Mouse (Mus musculus): ENCODE measurements at regions not wholly inside any gene's neighbourhood (a gene's known extent, or its start where the extent isn't known, plus 50 kb on each side); places are given as distances from the start of the nearest gene placed in this dataset.
A peak's percentile ranks its signal among the peaks of the same experiment; 100 is the strongest.

DNA sequence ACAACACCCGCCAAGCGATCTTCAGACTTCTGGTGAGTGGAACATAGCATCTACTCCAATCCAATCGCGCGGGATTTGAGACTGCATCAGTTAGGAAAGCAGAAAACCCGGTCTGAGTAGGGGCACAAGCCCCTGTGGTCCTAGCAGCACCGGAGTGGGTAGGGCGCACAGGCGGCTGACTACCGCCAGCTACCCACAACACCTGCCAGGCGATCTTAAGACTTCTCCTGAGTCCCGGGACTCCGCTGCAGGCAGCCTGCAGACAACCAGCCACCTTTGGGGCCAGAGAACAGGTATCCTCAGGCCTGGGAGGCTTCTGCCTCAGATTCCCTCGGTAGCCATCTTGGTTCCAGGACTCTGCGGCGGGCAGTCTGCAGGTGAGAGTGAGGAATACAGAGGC is 208.2 kb upstream of the Pdzrn3 start:
- no peak for DNase-seq

DNA sequence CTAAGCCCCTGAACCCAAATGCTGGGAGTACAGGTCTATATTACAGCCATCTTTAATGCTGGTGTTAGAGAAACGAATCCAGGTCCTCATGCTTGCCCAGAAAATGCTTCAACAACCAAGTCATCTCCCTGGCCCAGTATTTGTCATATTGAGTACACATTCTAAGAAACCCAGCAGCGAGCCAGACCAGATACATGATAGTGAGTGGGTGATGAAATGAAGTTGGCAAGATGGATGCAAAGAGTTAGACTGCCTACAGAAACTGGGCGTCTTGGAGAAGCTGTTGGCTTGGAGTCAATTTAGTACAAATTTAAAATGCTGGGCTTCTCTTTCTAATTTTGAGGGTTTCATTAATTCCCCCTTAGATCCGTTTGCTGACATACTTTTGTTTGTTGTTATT is 203.1 kb upstream of the Pdzrn3 start:
- no peak for DNase-seq

- DNase-seq: no peak
Observed at GRCm38 (mm10) chr6:101556096-101556495, 178.4 kb upstream of the Pdzrn3 start.

DNA sequence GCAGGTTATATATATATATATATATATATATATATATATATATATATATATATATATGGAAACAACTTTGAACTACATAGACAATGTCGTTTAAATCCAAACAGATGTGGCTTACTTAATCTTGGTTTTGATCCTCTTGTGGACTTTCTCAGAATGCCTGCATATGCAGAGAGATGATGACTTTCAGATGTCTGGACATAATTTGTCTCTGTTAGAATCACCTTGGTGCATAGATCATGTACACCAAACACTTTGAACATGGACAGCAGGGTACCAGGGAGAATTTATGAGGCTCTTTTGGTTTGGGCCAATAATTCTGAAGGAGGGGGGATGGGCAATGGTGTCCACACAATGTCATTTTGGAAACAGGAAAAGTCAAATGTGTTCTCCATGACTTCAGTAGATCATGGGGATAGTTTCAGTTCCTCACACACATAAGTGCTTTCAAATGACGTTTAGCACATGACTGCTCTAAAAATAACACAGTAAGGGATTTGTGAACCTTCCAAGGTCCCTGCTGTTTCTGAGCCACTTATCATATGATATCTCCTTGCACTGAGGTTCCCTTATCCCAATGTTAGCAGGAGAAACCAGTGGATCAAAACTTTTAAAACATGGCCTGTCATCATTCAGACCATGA is 177.4 kb upstream of the Pdzrn3 start:
- no peak for DNase-seq

GRCm38 (mm10) chr6:101550501-101551268 is 173.0 kb upstream of the Pdzrn3 start:
- DNase-seq: no peak

DNA sequence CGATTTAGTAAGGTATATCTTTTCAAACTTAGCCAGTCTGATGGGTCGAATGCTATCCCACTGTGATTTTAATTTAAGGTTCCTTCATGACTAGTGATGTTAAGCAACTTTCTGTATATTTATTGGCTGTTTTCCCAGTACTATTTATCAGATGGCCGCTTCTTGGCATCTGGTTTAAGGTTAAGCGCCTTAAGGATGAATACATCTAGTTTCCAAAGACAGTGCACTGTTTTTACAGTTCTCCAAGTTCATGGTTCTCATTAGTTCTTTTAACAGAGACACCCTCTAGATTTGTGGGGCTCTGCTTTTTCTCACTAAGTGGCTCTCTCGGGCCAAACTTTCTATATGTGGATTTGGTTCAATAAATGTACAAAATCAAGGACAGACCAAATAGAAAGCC is 159.9 kb upstream of the Pdzrn3 start:
- no peak for DNase-seq

GRCm38 (mm10) chr6:101534214-101535052 is 156.7 kb upstream of the Pdzrn3 start:
- DNase-seq: no peak

DNA sequence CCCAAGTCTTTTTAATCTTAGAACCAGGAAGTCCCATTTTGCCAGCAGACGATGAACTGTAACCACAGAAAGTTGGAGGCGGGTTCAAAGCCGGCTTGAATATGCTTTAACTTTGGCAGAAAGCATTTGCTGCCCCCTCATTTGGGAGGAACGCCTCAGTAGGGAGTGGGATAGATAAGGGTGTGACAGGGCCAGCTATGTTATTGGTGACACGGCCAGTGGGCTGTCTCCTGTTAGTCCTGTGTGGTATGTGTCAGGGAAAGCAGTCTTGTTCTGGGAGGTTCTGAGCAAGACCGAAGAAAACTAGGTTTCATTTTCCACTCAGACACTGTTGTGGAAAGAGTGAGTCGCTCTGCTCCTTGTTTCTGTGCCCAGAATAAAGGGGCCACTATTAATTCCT is 154.7 kb upstream of the Pdzrn3 start:
- no peak for DNase-seq

GRCm38 (mm10) chr6:101531914-101532313 is 154.2 kb upstream of the Pdzrn3 start:
- DNase-seq: peak; percentile 43

DNA sequence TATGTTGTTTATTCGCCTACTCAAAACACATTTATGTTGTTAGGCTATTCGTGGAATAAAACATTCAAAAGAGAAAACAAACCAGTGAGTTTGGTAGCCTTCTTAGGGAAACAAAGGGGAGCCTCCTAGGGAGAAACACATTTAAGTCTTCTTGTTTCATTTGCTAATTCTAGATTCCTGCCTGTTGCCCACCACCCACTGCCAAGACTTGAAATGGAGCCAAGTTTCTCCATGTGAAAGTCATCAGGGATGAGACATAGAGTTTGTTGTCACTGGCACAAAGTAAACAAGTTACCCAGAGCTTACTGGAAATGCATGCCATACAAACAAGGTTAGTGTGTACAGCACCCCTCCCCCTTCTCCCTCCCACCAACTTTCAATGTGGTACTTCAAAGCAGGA is 147.4 kb upstream of the Pdzrn3 start:
- no peak for DNase-seq

DNA sequence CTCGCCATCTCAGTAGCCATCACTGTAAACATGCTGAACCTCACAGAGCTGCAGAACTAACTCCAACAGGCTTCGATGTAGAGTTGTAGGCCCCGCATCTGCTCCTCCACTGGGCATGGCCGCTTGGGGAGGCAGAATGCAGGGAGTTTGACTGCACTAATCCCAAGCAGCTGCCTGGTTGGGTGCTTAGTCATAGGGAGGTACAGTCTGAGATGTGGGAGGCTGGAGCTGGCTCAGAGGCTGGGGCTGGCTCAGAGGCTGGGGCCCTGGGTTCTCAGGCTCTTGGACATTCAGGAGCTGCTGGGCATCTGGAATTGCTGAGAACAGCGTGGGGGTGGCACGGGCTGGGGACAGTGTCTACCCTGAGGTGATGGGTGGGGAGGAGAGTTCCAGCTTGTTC is 143.6 kb upstream of the Pdzrn3 start:
- no peak for DNase-seq

- no peak for DNase-seq
Observed at GRCm38 (mm10) chr6:101520755-101521154, 143.1 kb upstream of the Pdzrn3 start.

GRCm38 (mm10) chr6:101518904-101519701 is 141.4 kb upstream of the Pdzrn3 start:
- no peak for DNase-seq

GRCm38 (mm10) chr6:101517584-101517983 is 139.9 kb upstream of the Pdzrn3 start:
- no peak for DNase-seq

DNA sequence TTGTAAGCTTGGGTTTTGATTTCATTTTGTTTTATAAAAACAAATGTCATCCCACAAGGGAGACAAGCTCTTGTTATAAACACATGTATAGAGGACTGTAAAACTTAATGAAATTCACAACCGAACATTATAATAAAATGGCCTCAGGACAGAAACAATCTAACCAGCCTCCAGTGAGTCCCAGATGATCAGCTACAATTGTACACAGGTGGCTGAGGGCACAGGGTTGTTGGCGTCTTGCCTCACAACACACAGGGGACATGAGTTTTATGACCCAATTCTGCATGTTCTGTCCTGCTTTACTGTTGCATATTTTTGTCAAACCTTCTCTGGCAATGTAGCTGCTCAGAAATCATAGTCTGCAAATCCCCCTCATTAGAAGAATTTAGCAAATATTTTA is 136.0 kb upstream of the Pdzrn3 start:
- no peak for DNase-seq

DNA sequence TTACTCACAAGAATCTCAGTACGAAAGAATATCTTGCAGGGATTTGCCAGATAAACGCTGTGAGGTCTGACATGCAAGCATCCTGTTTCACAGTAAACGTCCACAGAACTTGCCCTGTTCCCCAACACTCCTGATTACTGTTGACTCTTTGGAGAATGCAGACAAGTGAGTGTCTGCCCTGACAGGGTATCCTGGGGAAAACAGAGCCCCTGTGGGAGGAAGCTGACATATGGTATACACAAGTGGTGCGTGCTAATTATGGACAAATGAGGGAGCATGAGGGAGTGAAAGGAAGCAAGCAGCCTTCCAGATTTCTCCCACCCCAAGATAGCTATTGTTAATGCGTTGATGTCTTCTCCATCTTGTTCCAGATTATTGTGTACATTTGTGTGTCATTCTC is 124.5 kb upstream of the Pdzrn3 start:
- DNase-seq: no peak

DNA sequence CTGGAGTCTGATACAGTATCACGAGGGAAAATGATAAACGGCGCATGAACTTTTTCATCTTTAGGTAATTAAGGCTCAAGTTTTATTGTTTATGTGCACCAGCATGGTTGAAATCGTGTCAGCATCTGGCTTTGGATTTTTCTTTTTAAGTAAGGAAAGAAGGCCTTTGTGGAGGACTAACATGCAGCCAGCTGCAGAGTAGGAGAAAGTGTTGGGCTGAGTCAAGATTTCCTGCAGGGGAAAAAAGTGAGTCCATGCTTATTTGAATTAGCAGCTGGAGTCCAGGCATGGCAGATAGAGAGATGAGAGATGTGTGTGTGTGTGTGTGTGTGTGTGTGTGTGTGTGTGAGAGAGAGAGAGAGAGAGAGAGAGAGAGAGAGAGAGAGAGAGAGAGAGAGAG is 124.0 kb upstream of the Pdzrn3 start:
- no peak for DNase-seq

GRCm38 (mm10) chr6:101500202-101500601 is 122.5 kb upstream of the Pdzrn3 start:
- no peak for DNase-seq

GRCm38 (mm10) chr6:101488466-101488865 is 110.8 kb upstream of the Pdzrn3 start:
- DNase-seq: no peak

DNA sequence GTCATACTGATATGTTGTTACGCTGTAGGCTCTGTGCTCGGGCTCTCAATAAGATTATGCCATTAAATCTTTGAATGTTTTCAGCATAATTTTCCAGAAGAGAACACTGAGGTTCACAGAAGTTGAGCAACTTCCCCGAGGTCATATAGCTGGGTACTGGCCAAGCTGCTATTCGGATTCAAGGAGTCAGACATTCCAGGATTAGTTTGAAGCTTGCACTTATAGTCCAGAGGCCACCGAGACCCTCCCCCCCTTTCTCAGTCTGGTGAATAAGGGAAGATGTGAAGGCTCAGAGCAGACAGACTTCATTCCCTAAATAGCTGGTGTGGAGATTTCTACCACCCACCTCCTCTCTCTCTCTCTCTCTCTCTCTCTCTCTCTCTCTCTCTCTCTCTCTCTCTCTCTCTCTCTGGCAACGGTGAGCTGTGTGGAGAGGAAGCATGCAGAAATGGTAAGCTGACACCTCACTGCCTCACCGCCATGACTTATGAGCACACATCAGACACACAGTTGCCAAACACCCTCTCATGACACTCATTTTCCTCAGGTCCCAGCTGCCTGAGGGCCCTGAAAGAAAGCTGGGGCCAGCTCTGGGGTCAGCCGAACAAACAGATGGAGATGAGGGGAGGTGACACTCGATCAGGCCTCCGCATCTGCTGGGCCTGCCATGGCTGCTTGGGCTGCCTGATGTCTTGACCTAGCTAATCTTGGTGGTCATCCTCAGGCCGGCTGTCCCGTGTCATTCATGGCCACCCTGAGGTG is 107.0 kb upstream of the Pdzrn3 start:
- peak; percentile 54 for DNase-seq

DNA sequence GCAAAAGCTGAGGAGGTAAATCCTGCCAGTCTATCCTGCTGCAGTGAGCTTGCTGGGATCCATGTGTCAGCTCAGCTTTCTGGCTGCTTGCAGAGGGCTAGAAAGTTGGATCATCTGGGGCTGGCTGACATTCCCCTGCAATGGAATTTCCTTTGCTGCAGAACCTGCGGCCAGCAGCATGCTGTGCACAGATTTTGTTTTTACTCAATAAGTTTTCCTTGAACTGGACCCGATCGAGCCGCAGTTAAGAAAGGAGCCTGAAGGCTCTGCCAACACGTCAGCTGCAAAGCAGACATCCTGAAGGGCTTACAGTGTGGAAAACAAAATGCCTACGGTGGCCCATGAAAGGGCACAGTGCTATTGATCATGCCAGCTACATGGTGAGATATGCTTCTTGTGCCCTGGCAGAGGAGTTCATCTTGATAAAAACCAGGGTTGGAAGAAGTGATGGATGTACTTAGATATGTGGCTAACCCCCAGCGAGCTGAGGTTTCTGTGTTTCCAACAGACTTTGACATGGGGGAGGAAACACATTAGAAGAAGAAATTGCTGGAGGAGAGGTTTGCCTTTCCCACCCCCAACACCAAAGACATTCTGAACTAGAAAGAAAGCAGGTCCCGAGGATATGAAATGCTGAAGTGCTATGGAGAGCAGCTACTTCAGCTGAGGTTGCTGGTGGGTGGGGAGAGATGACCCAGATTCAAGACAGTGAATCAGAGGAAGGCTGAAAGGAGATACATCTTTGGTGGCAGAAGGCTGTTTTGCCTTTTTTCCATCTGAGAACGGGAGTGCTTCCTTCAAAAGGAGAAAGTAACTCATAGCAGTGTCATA is 105.2 kb upstream of the Pdzrn3 start:
- peak; percentile 54 for DNase-seq
